Mouse (Mus musculus) frontal cortex, postnatal 10 days (tissue): ENCODE data around the gene Zmynd15.

Experiments used
- DNase-seq, 2 experiments: peaks; one replicate each; pipeline ENCODE4 v3.0.0; 2022; ENCODE audit warnings: low spot score in 2 of 2, mixed read lengths in 1 of 2

Zmynd15 gene

GRCm38 (mm10) chr11:70506385-70506784 is 47.2 kb downstream of the Zmynd15 start:
- peak in 1 of 2 experiments; percentile 43 for DNase-seq

- no peak for DNase-seq
Measured at GRCm38 (mm10) chr11:70506962-70507515, 47.8 kb downstream of the Zmynd15 start.

- peak in 1 of 2 experiments; percentile 36 for DNase-seq
Measured at GRCm38 (mm10) chr11:70509753-70510564, 50.7 kb downstream of the Zmynd15 start.

GRCm38 (mm10) chr11:70511242-70511641 is 52.0 kb downstream of the Zmynd15 start:
- DNase-seq = no peak

- DNase-seq = no peak
Measured at GRCm38 (mm10) chr11:70511825-70512224, 52.6 kb downstream of the Zmynd15 start.

- no peak for DNase-seq
Measured at GRCm38 (mm10) chr11:70512709-70513342, 53.6 kb downstream of the Zmynd15 start.

- no peak for DNase-seq
Measured at GRCm38 (mm10) chr11:70513520-70513919, 54.3 kb downstream of the Zmynd15 start.

- no peak for DNase-seq
Measured at GRCm38 (mm10) chr11:70514288-70514687, 55.1 kb downstream of the Zmynd15 start, which contains the start of gene Vmo1. TSS of gene Vmo1 (minus strand) at chr11:70514616.
